Mouse (Mus musculus) stomach, embryonic 15.5 days (tissue): Measurements from ENCODE around the gene Abca4. TPM values are rescaled to one million over a fixed set of nuclear protein-coding genes. Genes with fewer than 3 reads are reported as not detected.

Experiments used
- ATAC-seq: fragments of 200-750 bp; cut with Nextera tagmentation; 2 replicates; pipeline ENCODE4 v1.8.0; 2017; ENCODE audit warnings: low read depth, moderate number of reproducible peaks, moderate TSS enrichment; ENCODE audit not compliant: insufficient read depth, low FRiP score
- H3K27ac ChIP-seq: fragments of 300-500 bp; sonication (generic); 2 replicates; pipeline ENCODE4 v1.5.1; 2015; ENCODE audit warnings: mild to moderate bottlenecking, inconsistent platforms
- H3K27me3 ChIP-seq: fragments of 300-500 bp; sonication (generic); replicated peaks from 2 replicates; pipeline ENCODE4 v1.6.1; 2015; ENCODE audit warnings: inconsistent platforms
- H3K36me3 ChIP-seq: fragments of 300-500 bp; sonication (generic); 2 replicates; pipeline ENCODE4 v1.6.1; 2015; ENCODE audit warnings: inconsistent platforms
- H3K4me1 ChIP-seq: fragments of 300-500 bp; sonication (generic); 2 replicates; pipeline ENCODE4 v1.6.1; 2015; ENCODE audit warnings: inconsistent platforms
- H3K4me2 ChIP-seq: fragments of 300-500 bp; sonication (generic); 2 replicates; pipeline ENCODE4 v1.6.1; 2015; ENCODE audit warnings: mild to moderate bottlenecking, inconsistent platforms
- H3K4me3 ChIP-seq: fragments of 300-500 bp; sonication (generic); replicated peaks from 2 replicates; pipeline ENCODE4 v1.5.1; 2015; ENCODE audit warnings: inconsistent platforms
- H3K9ac ChIP-seq: fragments of 300-500 bp; sonication (generic); 2 replicates; pipeline ENCODE4 v1.6.1; 2015; ENCODE audit warnings: inconsistent platforms
- H3K9me3 ChIP-seq: fragments of 300-500 bp; sonication (generic); 2 replicates; pipeline ENCODE4 v1.6.1; 2016; ENCODE audit warnings: inconsistent platforms
- WGBS: fragments of 180-500 bp; shearing (Covaris S2); methylation state at CpG from one replicate; pipeline ENCODE4 v1.1.7; 2015; 5-methylcytosine and 5-hydroxymethylcytosine counted together
- polyA plus RNA-seq: library from polyadenylated mRNA; unstranded; fragments of >200 nt; fragmentation: Nextera tagmentation; extraction: Ambion mirVana; gene quantifications from 2 replicates; pipeline ENCODE4 v1.2.1, GENCODE M21; 2015

The Abca4 gene
- polyA plus RNA-seq, result 0.43 and 0.80 TPM in 2 replicates

GRCm38 (mm10) chr3:122043799-122044547 is at the start of gene Abca4:
Abca4 (plus strand) TSS chr3:122044443.
- Histone ChIP-seq H3K4me1 (peaks cover 40% of the 10 kb centered on the region), H3K9ac (no peak within 1 kb of the TSS), H3K4me2 (0 out of 2 replicates have a peak within 1 kb of the TSS, but pooled peaks have one; percentile 25)

GRCm38 (mm10) chr3:121995125-121995524 is 49.1 kb upstream of the Abca4 start:
- WGBS, result 89% methylated on average over 4 of the region's 4 CpGs
- Histone ChIP-seq H3K4me2 (no peak overlapping the region), H3K36me3 (peaks cover 3% of the 10 kb centered on the region; the same call in 1 of the 2 replicates), H3K9me3 (no peaks in the 10 kb centered on the region), H3K4me1 (no peaks in the 10 kb centered on the region), H3K9ac (no peak overlapping the region), H3K27me3 (no peaks in the 10 kb centered on the region), H3K4me3 (no peak overlapping the region), H3K27ac (no peak overlapping the region)
- ATAC-seq, result no peak

More at GRCm38 (mm10) chr3:122043799-122044547, at the start of gene Abca4:
- Histone ChIP-seq H3K4me3 (no peak within 1 kb of the TSS), H3K27ac (no peak within 1 kb of the TSS), H3K36me3 (no peaks in the 10 kb centered on the region), H3K9me3 (no peaks in the 10 kb centered on the region), H3K27me3 (no peaks in the 10 kb centered on the region)
- no peak for ATAC-seq
- 33% methylated on average over 26 of the region's 26 CpGs for WGBS

- no peak overlapping the region for H3K9ac ChIP-seq
- WGBS, result 83% methylated on average over 2 of the region's 2 CpGs
- no peak overlapping the region for H3K4me2 ChIP-seq
- H3K9me3 ChIP-seq, result no peaks in the 10 kb centered on the region
- H3K27me3 ChIP-seq, result no peaks in the 10 kb centered on the region
- H3K4me1 ChIP-seq, result no peaks in the 10 kb centered on the region
- no peak overlapping the region for H3K4me3 ChIP-seq
- ATAC-seq, result no peak
- no peak overlapping the region for H3K27ac ChIP-seq
- H3K36me3 ChIP-seq, result no peaks in the 10 kb centered on the region
Observed at GRCm38 (mm10) chr3:121999934-122000333, 44.3 kb upstream of the Abca4 start.

- no peak overlapping the region for H3K27ac ChIP-seq
- 47% methylated on average over 6 of the region's 6 CpGs for WGBS
- ATAC-seq, result no peak
- H3K4me3 ChIP-seq, result no peak overlapping the region
- no peaks in the 10 kb centered on the region for H3K36me3 ChIP-seq
- H3K9ac ChIP-seq, result no peak overlapping the region
- H3K9me3 ChIP-seq, result no peaks in the 10 kb centered on the region
- H3K4me1 ChIP-seq, result no peaks in the 10 kb centered on the region
- no peaks in the 10 kb centered on the region for H3K27me3 ChIP-seq
- H3K4me2 ChIP-seq, result no peak overlapping the region
Observed at GRCm38 (mm10) chr3:122001568-122001967, 42.7 kb upstream of the Abca4 start.

- no peaks in the 10 kb centered on the region for H3K4me1 ChIP-seq
- H3K9me3 ChIP-seq, result no peaks in the 10 kb centered on the region
- peaks cover 12% of the 10 kb centered on the region for H3K36me3 ChIP-seq
- H3K9ac ChIP-seq, result no peak overlapping the region
- H3K27me3 ChIP-seq, result no peaks in the 10 kb centered on the region
- H3K4me2 ChIP-seq, result no peak overlapping the region
- H3K27ac ChIP-seq, result no peak overlapping the region
- no peak overlapping the region for H3K4me3 ChIP-seq
- no peak for ATAC-seq
- WGBS, result 91% methylated on average over 5 of the region's 5 CpGs
Observed at GRCm38 (mm10) chr3:122009818-122010217, 34.4 kb upstream of the Abca4 start.

GRCm38 (mm10) chr3:122010292-122010691 is 34.0 kb upstream of the Abca4 start:
- no peak overlapping the region for H3K27ac ChIP-seq
- no peak overlapping the region for H3K4me3 ChIP-seq
- no peaks in the 10 kb centered on the region for H3K4me1 ChIP-seq
- H3K9ac ChIP-seq, result no peak overlapping the region
- 80% methylated on average over 5 of the region's 5 CpGs for WGBS
- no peak for ATAC-seq
- no peaks in the 10 kb centered on the region for H3K27me3 ChIP-seq
- no peaks in the 10 kb centered on the region for H3K9me3 ChIP-seq
- peaks cover 14% of the 10 kb centered on the region for H3K36me3 ChIP-seq
- H3K4me2 ChIP-seq, result no peak overlapping the region

GRCm38 (mm10) chr3:122012464-122012863 is 31.8 kb upstream of the Abca4 start:
- no peaks in the 10 kb centered on the region for H3K4me1 ChIP-seq
- no peak overlapping the region for H3K4me3 ChIP-seq
- ATAC-seq, result no peak
- no peaks in the 10 kb centered on the region for H3K9me3 ChIP-seq
- 63% methylated on average over 1 of the region's 1 CpGs for WGBS
- no peak overlapping the region for H3K9ac ChIP-seq
- H3K27ac ChIP-seq, result no peak overlapping the region
- H3K27me3 ChIP-seq, result no peaks in the 10 kb centered on the region
- no peak overlapping the region for H3K4me2 ChIP-seq
- peaks cover 14% of the 10 kb centered on the region for H3K36me3 ChIP-seq

GRCm38 (mm10) chr3:122018421-122018820 is 25.8 kb upstream of the Abca4 start:
- Histone ChIP-seq H3K9me3 (no peaks in the 10 kb centered on the region), H3K4me1 (no peaks in the 10 kb centered on the region), H3K27me3 (no peaks in the 10 kb centered on the region), H3K4me3 (no peak overlapping the region), H3K27ac (no peak overlapping the region), H3K4me2 (no peak overlapping the region), H3K36me3 (peaks cover 10% of the 10 kb centered on the region; the same call in 1 of the 2 replicates), H3K9ac (no peak overlapping the region)
- WGBS, result 94% methylated on average over 7 of the region's 7 CpGs
- no peak for ATAC-seq

- no peak for ATAC-seq
- Histone ChIP-seq H3K36me3 (peaks cover 10% of the 10 kb centered on the region; the same call in 1 of the 2 replicates), H3K9ac (no peak overlapping the region), H3K9me3 (no peaks in the 10 kb centered on the region), H3K4me2 (no peak overlapping the region), H3K27ac (no peak overlapping the region), H3K4me3 (no peak overlapping the region), H3K4me1 (no peaks in the 10 kb centered on the region), H3K27me3 (no peaks in the 10 kb centered on the region)
- WGBS, result 90% methylated on average over 5 of the region's 5 CpGs
Observed at GRCm38 (mm10) chr3:122019159-122019558, 25.1 kb upstream of the Abca4 start.

- no peak overlapping the region for H3K4me3 ChIP-seq
- H3K9me3 ChIP-seq, result no peaks in the 10 kb centered on the region
- no peaks in the 10 kb centered on the region for H3K27me3 ChIP-seq
- 0 out of 2 replicates have a peak, but pooled peaks cover 3% of the 10 kb centered on the region for H3K36me3 ChIP-seq
- ATAC-seq, result no peak
- no peak overlapping the region for H3K27ac ChIP-seq
- no peaks in the 10 kb centered on the region for H3K4me1 ChIP-seq
- H3K4me2 ChIP-seq, result no peak overlapping the region
- no peak overlapping the region for H3K9ac ChIP-seq
- WGBS, result 84% methylated on average over 8 of the region's 8 CpGs
Observed at GRCm38 (mm10) chr3:122021029-122021652, 23.1 kb upstream of the Abca4 start.

GRCm38 (mm10) chr3:122022355-122022754 is 21.9 kb upstream of the Abca4 start:
- H3K27ac ChIP-seq, result no peak overlapping the region
- H3K27me3 ChIP-seq, result no peaks in the 10 kb centered on the region
- no peak overlapping the region for H3K4me3 ChIP-seq
- H3K36me3 ChIP-seq, result 0 out of 2 replicates have a peak, but pooled peaks cover 3% of the 10 kb centered on the region
- no peaks in the 10 kb centered on the region for H3K4me1 ChIP-seq
- H3K4me2 ChIP-seq, result no peak overlapping the region
- WGBS, result 85% methylated on average over 3 of the region's 3 CpGs
- H3K9ac ChIP-seq, result no peak overlapping the region
- no peak for ATAC-seq
- H3K9me3 ChIP-seq, result no peaks in the 10 kb centered on the region

- Histone ChIP-seq H3K9me3 (no peaks in the 10 kb centered on the region), H3K36me3 (no peaks in the 10 kb centered on the region), H3K27ac (peak overlapping the region; percentile 24; the same call in 1 of the 2 replicates), H3K4me3 (no peak overlapping the region), H3K4me2 (no peak overlapping the region), H3K4me1 (no peaks in the 10 kb centered on the region), H3K27me3 (no peaks in the 10 kb centered on the region), H3K9ac (no peak overlapping the region)
- ATAC-seq, result 0 out of 2 replicates have a peak, but pooled peaks have one; percentile 43
- WGBS, result 44% methylated on average over 5 of the region's 5 CpGs
Observed at GRCm38 (mm10) chr3:122026676-122027075, 17.6 kb upstream of the Abca4 start.
